Mouse (Mus musculus): ENCODE measurements around the gene Bcl2l13. TPM values are rescaled to one million over a fixed set of nuclear protein-coding genes. Genes with fewer than 3 reads are reported as not detected.

Bcl2l13 gene
- polyA plus RNA-seq, 1 experiment from 2014 or later, result 25.1 TPM

GRCm38 (mm10) chr6:120873874-120874273 lies 37.9 kb downstream of the Bcl2l13 start:
- Histone ChIP-seq H3K4me3 (no peak overlapping the region), H3K9me3 (no peaks in the 10 kb centered on the region), H3K4me2 (no peak overlapping the region), H3K4me1 (no peaks in the 10 kb centered on the region), H3K9ac (no peak overlapping the region), H3K27ac (no peak overlapping the region), H3K27me3 (replicated peaks) (no peaks in the 10 kb centered on the region), H3K36me3 (replicated peaks) (peaks cover 9% of the 10 kb centered on the region)
- ATAC-seq (replicated peaks), result no peak
- WGBS, result 65% methylated on average over 9 of the region's 9 CpGs

- H3K9me3 ChIP-seq, result no peaks in the 10 kb centered on the region
- peaks cover 12% of the 10 kb centered on the region for H3K36me3 ChIP-seq (replicated peaks)
- no peak overlapping the region for H3K4me2 ChIP-seq
- H3K27ac ChIP-seq, result no peak overlapping the region
- H3K27me3 ChIP-seq (replicated peaks), result no peaks in the 10 kb centered on the region
- no peak for ATAC-seq (replicated peaks)
- no peaks in the 10 kb centered on the region for H3K4me1 ChIP-seq
- no peak overlapping the region for H3K4me3 ChIP-seq
- 90% methylated on average over 5 of the region's 5 CpGs for WGBS
- no peak overlapping the region for H3K9ac ChIP-seq
Observed at GRCm38 (mm10) chr6:120879046-120879445, 43.0 kb downstream of the Bcl2l13 start.

- 56% methylated on average over 6 of the region's 6 CpGs for WGBS
Observed at GRCm38 (mm10) chr6:120884436-120884835, 48.4 kb downstream of the Bcl2l13 start.

GRCm38 (mm10) chr6:120886696-120887095 lies 50.7 kb downstream of the Bcl2l13 start:
- no peak overlapping the region for H3K4me2 ChIP-seq
- no peaks in the 10 kb centered on the region for H3K4me1 ChIP-seq
- H3K9ac ChIP-seq, result no peak overlapping the region
- WGBS, result 93% methylated on average over 17 of the region's 17 CpGs
- no peak overlapping the region for H3K27ac ChIP-seq
- no peaks in the 10 kb centered on the region for H3K9me3 ChIP-seq
- H3K36me3 ChIP-seq (replicated peaks), result peaks cover 27% of the 10 kb centered on the region; the same call in 1 of the 2 replicates
- H3K27me3 ChIP-seq (replicated peaks), result no peaks in the 10 kb centered on the region
- H3K4me3 ChIP-seq, result no peak overlapping the region
- ATAC-seq (replicated peaks), result no peak

More at GRCm38 (mm10) chr6:120884436-120884835, 48.4 kb downstream of the Bcl2l13 start:
- peak overlapping the region; percentile 34; the same call in 1 of the 2 replicates for H3K27ac ChIP-seq
- H3K4me2 ChIP-seq, result no peak overlapping the region
- no peaks in the 10 kb centered on the region for H3K4me1 ChIP-seq
- H3K9ac ChIP-seq, result no peak overlapping the region
- H3K4me3 ChIP-seq, result no peak overlapping the region
- H3K36me3 ChIP-seq (replicated peaks), result peaks cover 22% of the 10 kb centered on the region; the same call in 1 of the 2 replicates
- H3K9me3 ChIP-seq, result no peaks in the 10 kb centered on the region
- H3K27me3 ChIP-seq (replicated peaks), result no peaks in the 10 kb centered on the region
- ATAC-seq (replicated peaks), result peak; percentile 45; the same call in 1 of the 2 replicates

- WGBS, result 96% methylated on average over 9 of the region's 9 CpGs
- Histone ChIP-seq H3K4me3 (no peak overlapping the region), H3K36me3 (replicated peaks) (peaks cover 26% of the 10 kb centered on the region), H3K4me1 (no peaks in the 10 kb centered on the region), H3K27ac (no peak overlapping the region), H3K4me2 (no peak overlapping the region), H3K27me3 (replicated peaks) (no peaks in the 10 kb centered on the region), H3K9ac (no peak overlapping the region), H3K9me3 (no peaks in the 10 kb centered on the region)
- no peak for ATAC-seq (replicated peaks)
Observed at GRCm38 (mm10) chr6:120894089-120894488, 58.1 kb downstream of the Bcl2l13 start.

- H3K4me1 ChIP-seq, result no peaks in the 10 kb centered on the region
- H3K36me3 ChIP-seq (replicated peaks), result peaks cover 26% of the 10 kb centered on the region
- H3K4me3 ChIP-seq, result no peak overlapping the region
- no peak overlapping the region for H3K27ac ChIP-seq
- no peak for ATAC-seq (replicated peaks)
- WGBS, result 94% methylated on average over 9 of the region's 9 CpGs
- no peaks in the 10 kb centered on the region for H3K27me3 ChIP-seq (replicated peaks)
- no peak overlapping the region for H3K4me2 ChIP-seq
- no peaks in the 10 kb centered on the region for H3K9me3 ChIP-seq
- H3K9ac ChIP-seq, result no peak overlapping the region
Observed at GRCm38 (mm10) chr6:120894524-120894923, 58.5 kb downstream of the Bcl2l13 start.

GRCm38 (mm10) chr6:120898188-120898833 lies 62.3 kb downstream of the Bcl2l13 start:
- ATAC-seq (replicated peaks), result peak; percentile 57

GRCm38 (mm10) chr6:120901776-120902645 lies 66.0 kb downstream of the Bcl2l13 start:
- H3K4me1 ChIP-seq, result no peaks in the 10 kb centered on the region
- H3K27me3 ChIP-seq (replicated peaks), result no peaks in the 10 kb centered on the region
- no peak overlapping the region for H3K4me2 ChIP-seq
- no peak for ATAC-seq (replicated peaks)
- no peak overlapping the region for H3K4me3 ChIP-seq
- no peak overlapping the region for H3K9ac ChIP-seq
- no peaks in the 10 kb centered on the region for H3K9me3 ChIP-seq
- 87% methylated on average over 14 of the region's 14 CpGs for WGBS
- H3K27ac ChIP-seq, result no peak overlapping the region
- no peaks in the 10 kb centered on the region for H3K36me3 ChIP-seq (replicated peaks)

More at GRCm38 (mm10) chr6:120898188-120898833, 62.3 kb downstream of the Bcl2l13 start:
- no peak overlapping the region for H3K27ac ChIP-seq
- no peak overlapping the region for H3K4me2 ChIP-seq
- H3K27me3 ChIP-seq (replicated peaks), result no peaks in the 10 kb centered on the region
- H3K36me3 ChIP-seq (replicated peaks), result peaks cover 14% of the 10 kb centered on the region; the same call in 1 of the 2 replicates
- no peaks in the 10 kb centered on the region for H3K4me1 ChIP-seq
- WGBS, result 69% methylated on average over 6 of the region's 6 CpGs
- H3K9ac ChIP-seq, result no peak overlapping the region
- no peak overlapping the region for H3K4me3 ChIP-seq
- no peaks in the 10 kb centered on the region for H3K9me3 ChIP-seq

GRCm38 (mm10) chr6:120903450-120903912 lies 67.5 kb downstream of the Bcl2l13 start:
- no peak for ATAC-seq (replicated peaks)

GRCm38 (mm10) chr6:120903961-120904360 lies 67.9 kb downstream of the Bcl2l13 start:
- WGBS, result 94% methylated on average over 11 of the region's 11 CpGs
- ATAC-seq (replicated peaks), result no peak
- no peaks in the 10 kb centered on the region for H3K27me3 ChIP-seq (replicated peaks)

More at GRCm38 (mm10) chr6:120903450-120903912, 67.5 kb downstream of the Bcl2l13 start:
- H3K36me3 ChIP-seq (replicated peaks), result no peaks in the 10 kb centered on the region
- no peak overlapping the region for H3K4me2 ChIP-seq
- H3K9ac ChIP-seq, result no peak overlapping the region
- no peak overlapping the region for H3K4me3 ChIP-seq
- 56% methylated on average over 5 of the region's 5 CpGs for WGBS
- no peak overlapping the region for H3K27ac ChIP-seq
- no peaks in the 10 kb centered on the region for H3K4me1 ChIP-seq
- no peaks in the 10 kb centered on the region for H3K27me3 ChIP-seq (replicated peaks)
- H3K9me3 ChIP-seq, result no peaks in the 10 kb centered on the region

GRCm38 (mm10) chr6:120905111-120905510 lies 69.1 kb downstream of the Bcl2l13 start:
- Histone ChIP-seq H3K4me1 (no peaks in the 10 kb centered on the region), H3K4me3 (no peak overlapping the region), H3K9me3 (no peaks in the 10 kb centered on the region), H3K36me3 (replicated peaks) (no peaks in the 10 kb centered on the region), H3K27me3 (replicated peaks) (no peaks in the 10 kb centered on the region), H3K4me2 (no peak overlapping the region), H3K27ac (no peak overlapping the region), H3K9ac (no peak overlapping the region)
- ATAC-seq (replicated peaks), result no peak
- WGBS, result 82% methylated on average over 5 of the region's 5 CpGs

More at GRCm38 (mm10) chr6:120903961-120904360, 67.9 kb downstream of the Bcl2l13 start:
- Histone ChIP-seq H3K4me1 (no peaks in the 10 kb centered on the region), H3K36me3 (replicated peaks) (no peaks in the 10 kb centered on the region), H3K4me3 (no peak overlapping the region), H3K27ac (no peak overlapping the region), H3K4me2 (no peak overlapping the region), H3K9me3 (no peaks in the 10 kb centered on the region), H3K9ac (no peak overlapping the region)

GRCm38 (mm10) chr6:120906521-120906920 lies 70.5 kb downstream of the Bcl2l13 start:
- H3K27me3 ChIP-seq (replicated peaks), result no peaks in the 10 kb centered on the region
- no peaks in the 10 kb centered on the region for H3K36me3 ChIP-seq (replicated peaks)
- no peaks in the 10 kb centered on the region for H3K4me1 ChIP-seq
- 91% methylated on average over 6 of the region's 6 CpGs for WGBS
- H3K4me3 ChIP-seq, result no peak overlapping the region
- H3K4me2 ChIP-seq, result no peak overlapping the region
- no peaks in the 10 kb centered on the region for H3K9me3 ChIP-seq
- H3K9ac ChIP-seq, result no peak overlapping the region
- ATAC-seq (replicated peaks), result no peak
- no peak overlapping the region for H3K27ac ChIP-seq

All from midbrain, embryonic 15.5 days (tissue).